Mouse (Mus musculus) midbrain, embryonic 14.5 days (tissue): ENCODE data around the gene Zdhhc20. TPM values are rescaled to one million over a fixed set of nuclear protein-coding genes. Genes with fewer than 3 reads are reported as not detected.

Experiments
- ATAC-seq: fragments of 200-750 bp; cut with Nextera tagmentation; 2 replicates; pipeline ENCODE4 v1.8.0; 2017; ENCODE audit warnings: moderate number of reproducible peaks, moderate library complexity; ENCODE audit not compliant: low FRiP score, low TSS enrichment
- DNase-seq: peaks from one replicate; pipeline ENCODE4 v3.0.0-alpha.2; 2015
- H3K27ac ChIP-seq: fragments of 300-500 bp; sonication (generic); replicated peaks from 2 replicates; pipeline ENCODE4 v1.5.1; 2014; ENCODE audit warnings: mild to moderate bottlenecking, low read depth, low read length, moderate library complexity
- H3K27me3 ChIP-seq: fragments of 300-500 bp; sonication (generic); 2 replicates; pipeline ENCODE4 v1.6.1; 2014; ENCODE audit warnings: low read length, control low read depth, mixed read lengths; ENCODE audit not compliant: control insufficient read depth, insufficient read depth
- H3K36me3 ChIP-seq: fragments of 300-500 bp; sonication (generic); 2 replicates; pipeline ENCODE4 v1.6.1; 2014; ENCODE audit warnings: low read length, control low read depth; ENCODE audit not compliant: control insufficient read depth, insufficient read depth
- H3K4me1 ChIP-seq: fragments of 300-500 bp; sonication (generic); 2 replicates; pipeline ENCODE4 v1.6.1; 2014; ENCODE audit warnings: mild to moderate bottlenecking, antibody characterized with exemption, low read length, control low read depth; ENCODE audit not compliant: control insufficient read depth, insufficient read depth
- H3K4me2 ChIP-seq: fragments of 300-500 bp; sonication (generic); 2 replicates; pipeline ENCODE4 v1.6.1; 2014; ENCODE audit warnings: mild to moderate bottlenecking, low read length, moderate library complexity
- H3K4me3 ChIP-seq: fragments of 300-500 bp; sonication (generic); replicated peaks from 2 replicates; pipeline ENCODE4 v1.5.1; 2014; ENCODE audit warnings: low read depth, low read length
- H3K9ac ChIP-seq: fragments of 300-500 bp; sonication (generic); replicated peaks from 2 replicates; pipeline ENCODE4 v1.6.1; 2014; ENCODE audit warnings: mild to moderate bottlenecking, low read length, moderate library complexity
- H3K9me3 ChIP-seq: fragments of 300-500 bp; sonication (generic); 2 replicates; pipeline ENCODE4 v1.6.1; 2016; ENCODE audit warnings: low read length, control low read depth, mixed read lengths; ENCODE audit not compliant: control insufficient read depth
- WGBS: fragments of 180-500 bp; shearing (Covaris S2); extraction: QIAGEN DNeasy Blood & Tissue Kit; methylation state at CpG from one replicate; pipeline ENCODE4 v1.1.7; 2014; 5-methylcytosine and 5-hydroxymethylcytosine counted together
- polyA plus RNA-seq: library from polyadenylated mRNA; unstranded; fragments of >200 nt; fragmentation: Nextera tagmentation; extraction: Ambion mirVana; gene quantifications from 2 replicates; pipeline ENCODE4 v1.2.1, GENCODE M21; 2014

Zdhhc20 gene
- polyA plus RNA-seq: 37.5 and 43.2 TPM in 2 replicates

DNA sequence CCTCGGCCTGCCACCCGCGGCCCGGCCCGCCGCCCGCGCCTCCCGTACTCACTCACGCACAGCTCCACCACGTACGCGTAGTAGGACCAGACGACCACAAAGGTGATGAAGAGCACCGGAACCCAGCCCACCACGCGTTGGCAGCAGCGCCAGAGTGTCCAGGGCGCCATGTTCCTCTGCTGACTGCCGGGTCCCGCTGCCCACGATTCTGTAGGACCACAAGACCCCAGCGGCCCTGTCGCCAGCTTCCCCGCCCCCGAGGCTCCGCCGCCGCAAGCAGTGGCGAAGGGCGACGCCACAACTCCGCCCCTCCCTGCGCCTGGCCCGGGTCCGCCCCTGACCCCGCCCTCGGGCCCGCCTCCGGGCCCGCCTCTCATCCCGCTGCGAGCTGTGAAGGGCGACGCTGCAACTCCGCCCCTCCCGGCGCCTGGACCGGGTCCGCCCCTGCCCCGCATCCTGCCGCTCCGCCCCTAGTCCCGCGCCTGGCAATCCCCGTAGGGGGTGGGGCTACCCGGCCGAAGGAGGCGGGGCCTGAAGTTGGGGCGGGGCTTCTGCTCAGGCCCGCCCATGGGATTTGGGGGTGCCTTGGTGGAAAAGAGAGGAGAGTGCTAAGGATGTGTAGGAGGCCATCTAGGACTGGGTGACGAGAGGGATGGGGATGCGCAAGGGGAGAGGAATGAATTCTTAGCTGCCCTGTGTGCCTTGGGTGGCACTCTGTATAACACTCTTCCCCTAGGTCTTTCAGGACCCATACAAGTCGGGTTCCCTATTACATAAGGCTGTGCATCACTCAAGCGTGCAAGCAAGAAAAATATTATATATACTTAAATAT lies at the start of gene Zdhhc20:
TSS of gene Zdhhc20 (minus strand) at position 266 of the 832 bp plus-strand sequence.
- Histone ChIP-seq H3K4me3 (peak within 1 kb of the TSS; percentile 97), H3K27me3 (no peaks in the 10 kb centered on the region), H3K4me2 (peak within 1 kb of the TSS; percentile 66), H3K36me3 (no peaks in the 10 kb centered on the region), H3K4me1 (peaks cover 17% of the 10 kb centered on the region), H3K9ac (peak within 1 kb of the TSS; percentile 92), H3K27ac (peak within 1 kb of the TSS; percentile 86), H3K9me3 (no peaks in the 10 kb centered on the region)
- 3% methylated on average over 61 of the region's 65 CpGs for WGBS
- peak; percentile 97 for DNase-seq
- peak; percentile 97 for ATAC-seq

DNA sequence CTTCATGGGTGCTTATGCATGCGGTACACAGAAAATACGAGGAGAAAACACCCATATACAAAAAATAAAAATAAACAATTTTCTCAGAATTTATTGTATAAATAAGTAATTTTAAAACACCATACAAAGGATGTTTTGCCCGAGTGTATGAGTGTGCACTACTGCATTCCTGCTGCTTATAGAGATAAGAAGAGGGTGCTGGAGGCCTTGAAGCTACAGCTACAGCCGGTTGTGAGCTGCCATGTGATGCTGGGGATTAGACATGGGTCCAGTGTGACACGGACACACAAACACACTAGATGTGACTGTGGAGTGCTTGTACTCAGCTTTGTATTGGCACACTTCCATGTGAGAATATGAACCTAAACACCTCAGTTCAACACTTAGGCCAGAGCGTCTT lies 47.2 kb upstream of the Zdhhc20 start:
- H3K27ac ChIP-seq: no peak overlapping the region
- ATAC-seq: no peak
- no peaks in the 10 kb centered on the region for H3K4me1 ChIP-seq
- H3K9me3 ChIP-seq: no peaks in the 10 kb centered on the region
- no peak overlapping the region for H3K9ac ChIP-seq
- WGBS: 94% methylated on average over 6 of the region's 6 CpGs
- no peak overlapping the region for H3K4me2 ChIP-seq
- DNase-seq: no peak
- H3K4me3 ChIP-seq: no peak overlapping the region
- peaks cover 23% of the 10 kb centered on the region for H3K36me3 ChIP-seq
- H3K27me3 ChIP-seq: no peaks in the 10 kb centered on the region

DNA sequence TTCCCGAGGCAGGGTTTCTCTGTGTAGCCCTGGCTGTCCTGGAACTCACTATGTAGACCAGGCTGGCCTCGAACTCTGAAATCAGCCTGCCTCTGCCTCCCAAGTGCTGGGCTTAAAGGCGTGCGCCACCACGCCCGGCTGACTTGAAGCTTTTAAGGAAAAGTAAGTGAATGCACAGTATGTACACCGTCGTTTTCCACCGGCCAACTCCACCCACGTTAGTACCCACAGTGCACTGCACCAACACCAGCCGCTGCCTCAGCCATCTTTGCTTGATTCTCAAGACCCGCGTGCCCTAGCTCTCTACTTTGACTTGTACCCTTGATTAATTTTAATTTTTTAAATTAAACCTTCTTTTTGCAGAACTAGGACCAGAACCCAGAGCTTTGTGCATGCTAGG lies 44.6 kb upstream of the Zdhhc20 start:
- Histone ChIP-seq H3K4me2 (no peak overlapping the region), H3K9ac (no peak overlapping the region), H3K36me3 (peaks cover 19% of the 10 kb centered on the region; the same call in 1 of the 2 replicates), H3K9me3 (no peaks in the 10 kb centered on the region), H3K4me1 (no peaks in the 10 kb centered on the region), H3K27me3 (no peaks in the 10 kb centered on the region), H3K4me3 (no peak overlapping the region), H3K27ac (no peak overlapping the region)
- WGBS: 96% methylated on average over 13 of the region's 13 CpGs
- ATAC-seq (no peak), DNase-seq (no peak)

DNA sequence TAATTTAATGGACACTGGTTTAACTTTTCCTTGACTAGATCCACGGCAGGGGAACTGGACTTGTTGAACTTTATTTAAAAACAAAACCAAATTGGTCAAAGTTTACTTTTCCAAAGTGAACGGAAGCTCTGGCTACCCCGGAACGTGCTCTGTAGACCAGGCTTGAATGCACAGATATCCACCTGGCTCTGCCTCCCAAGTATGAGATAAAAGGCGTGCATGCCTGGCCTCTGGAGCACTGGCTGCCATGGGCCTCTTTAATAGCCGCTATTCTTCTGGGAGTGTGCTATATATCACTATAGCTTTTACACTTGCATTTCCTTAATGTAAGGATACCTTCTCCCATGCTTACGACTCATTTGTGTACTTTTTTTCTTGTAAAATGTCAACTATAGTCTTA lies 43.5 kb upstream of the Zdhhc20 start:
- Histone ChIP-seq H3K9ac (no peak overlapping the region), H3K36me3 (peaks cover 12% of the 10 kb centered on the region; the same call in 1 of the 2 replicates), H3K4me2 (no peak overlapping the region), H3K4me1 (no peaks in the 10 kb centered on the region), H3K4me3 (no peak overlapping the region), H3K27me3 (no peaks in the 10 kb centered on the region), H3K9me3 (no peaks in the 10 kb centered on the region), H3K27ac (no peak overlapping the region)
- DNase-seq: no peak
- no peak for ATAC-seq
- 92% methylated on average over 7 of the region's 7 CpGs for WGBS

DNA sequence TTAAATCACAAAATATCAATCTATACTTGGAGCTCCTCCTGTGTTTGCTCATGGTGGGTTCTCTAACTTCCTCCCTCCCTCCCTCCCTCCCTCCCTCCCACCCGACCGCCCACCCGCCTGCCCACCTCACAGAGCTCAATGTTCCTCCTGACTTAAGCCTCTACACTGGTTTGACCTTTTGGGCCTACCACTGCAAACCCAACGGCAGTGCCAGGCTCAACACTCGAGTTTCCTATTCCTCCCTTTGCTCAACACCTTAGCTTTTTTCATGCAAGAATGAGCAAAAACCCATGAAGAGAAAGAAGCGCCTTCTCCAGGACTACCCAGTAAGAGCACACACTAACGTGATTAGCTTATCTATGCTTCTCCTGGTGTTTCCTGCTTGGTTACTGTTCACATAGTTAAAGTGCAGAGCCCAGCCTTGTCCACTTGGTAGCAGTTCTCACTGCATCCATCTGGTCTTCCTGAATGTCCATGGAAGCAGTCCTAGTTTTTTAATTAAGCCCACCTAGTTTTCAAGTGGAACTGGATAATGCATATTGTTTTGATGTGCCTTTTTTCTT lies 42.9 kb upstream of the Zdhhc20 start:
- Histone ChIP-seq H3K9ac (no peak overlapping the region), H3K27me3 (no peaks in the 10 kb centered on the region), H3K27ac (no peak overlapping the region), H3K9me3 (no peaks in the 10 kb centered on the region), H3K4me3 (no peak overlapping the region), H3K36me3 (peaks cover 8% of the 10 kb centered on the region; the same call in 1 of the 2 replicates), H3K4me1 (no peaks in the 10 kb centered on the region), H3K4me2 (no peak overlapping the region)
- 61% methylated on average over 7 of the region's 7 CpGs for WGBS
- DNase-seq: no peak
- ATAC-seq: no peak

DNA sequence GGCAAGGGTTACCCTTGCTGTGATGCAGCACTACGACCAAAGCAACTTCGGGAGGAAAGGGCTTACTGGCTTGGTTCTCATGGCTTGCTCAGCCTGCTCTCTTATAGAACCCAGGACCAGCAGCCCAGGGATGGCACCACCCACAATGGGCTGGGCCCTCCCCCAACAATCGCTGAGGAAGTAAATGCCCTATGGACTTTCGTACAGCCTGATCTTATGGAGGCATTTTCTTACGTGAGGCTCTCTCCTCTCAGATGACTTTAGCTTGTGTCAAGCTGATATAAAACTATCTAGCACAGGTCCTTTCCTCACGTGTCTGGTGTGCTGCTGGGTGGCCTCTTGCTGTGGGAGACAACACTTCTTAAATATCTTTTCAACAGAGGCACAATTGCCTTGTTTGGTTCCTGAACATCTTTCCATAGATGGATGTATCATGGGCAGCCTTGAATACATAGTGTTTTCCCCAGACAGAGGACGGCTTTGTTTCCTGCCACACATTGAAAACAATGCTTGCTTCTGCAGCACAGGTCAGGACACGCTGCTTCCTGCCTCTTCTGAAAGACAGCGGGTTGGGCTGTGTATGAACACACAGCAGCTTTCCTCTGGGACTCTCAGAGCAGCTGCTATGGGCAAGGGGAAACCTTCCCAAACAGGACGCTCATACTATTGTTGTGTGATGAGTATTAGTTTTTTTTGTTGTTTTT lies 31.5 kb upstream of the Zdhhc20 start:
- Histone ChIP-seq H3K27me3 (no peaks in the 10 kb centered on the region), H3K4me2 (no peak overlapping the region), H3K9me3 (0 out of 2 replicates have a peak, but pooled peaks cover 2% of the 10 kb centered on the region), H3K4me1 (no peaks in the 10 kb centered on the region), H3K27ac (peak overlapping the region; percentile 21; the same call in 1 of the 2 replicates), H3K9ac (no peak overlapping the region), H3K4me3 (no peak overlapping the region), H3K36me3 (peaks cover 48% of the 10 kb centered on the region)
- 41% methylated on average over 10 of the region's 10 CpGs for WGBS
- ATAC-seq (no peak; the same call in 1 of the 2 replicates), DNase-seq (peak; percentile 43)

DNA sequence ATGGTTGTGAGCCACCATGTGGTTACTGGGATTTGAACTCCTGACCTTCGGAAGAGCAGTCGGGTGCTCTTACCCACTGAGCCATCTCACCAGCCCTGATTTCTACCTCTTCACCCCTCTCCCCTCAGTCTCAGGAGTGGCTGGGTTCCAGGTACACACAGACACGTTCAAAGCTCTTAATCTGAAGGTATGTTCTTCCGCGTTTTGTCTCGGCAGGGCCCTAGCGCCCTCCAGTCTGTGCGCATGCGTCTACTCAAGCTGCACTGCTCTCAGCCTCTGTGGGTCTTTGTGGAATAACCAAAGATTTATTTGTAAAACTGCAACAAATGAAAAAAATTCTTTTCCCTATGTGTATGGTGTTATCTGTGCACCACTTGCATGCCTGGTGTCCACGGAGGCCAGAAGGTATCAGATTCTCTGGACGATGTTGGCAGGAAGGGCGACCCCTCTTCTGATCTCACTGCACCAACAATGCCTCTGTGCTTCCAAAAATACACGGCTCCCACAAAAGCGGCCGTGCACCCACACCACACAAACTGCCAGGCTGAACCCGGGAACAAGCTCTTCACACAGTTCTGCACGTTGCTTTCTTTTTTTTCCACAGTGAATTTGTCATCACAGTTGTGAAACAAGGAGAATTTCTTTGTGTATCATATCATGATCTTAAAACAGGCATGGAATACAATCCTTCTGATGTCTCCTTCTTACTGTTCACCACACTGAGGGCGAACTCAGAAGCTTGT lies 30.7 kb upstream of the Zdhhc20 start:
- H3K4me1 ChIP-seq: no peaks in the 10 kb centered on the region
- H3K9me3 ChIP-seq: 0 out of 2 replicates have a peak, but pooled peaks cover 2% of the 10 kb centered on the region
- DNase-seq: no peak
- ATAC-seq: no peak
- 85% methylated on average over 18 of the region's 18 CpGs for WGBS
- no peaks in the 10 kb centered on the region for H3K27me3 ChIP-seq
- H3K4me2 ChIP-seq: no peak overlapping the region
- peak overlapping the region; percentile 21; the same call in 1 of the 2 replicates for H3K27ac ChIP-seq
- no peak overlapping the region for H3K9ac ChIP-seq
- no peak overlapping the region for H3K4me3 ChIP-seq
- peaks cover 56% of the 10 kb centered on the region for H3K36me3 ChIP-seq
